Mouse (Mus musculus): Measurements from ENCODE around the gene Tbl1xr1.

Gene Tbl1xr1

GRCm38 (mm10) chr3:22090431-22091265 lies 14.2 kb downstream of the Tbl1xr1 start:
- DNase-seq = no peak

GRCm38 (mm10) chr3:22091266-22091550 lies 14.8 kb downstream of the Tbl1xr1 start:
- DNase-seq = no peak

- no peak for DNase-seq
These were observed 15.2 kb downstream of the Tbl1xr1 start for GRCm38 (mm10) chr3:22091681-22092080.

GRCm38 (mm10) chr3:22092784-22093183 lies 16.3 kb downstream of the Tbl1xr1 start:
- no peak for DNase-seq

GRCm38 (mm10) chr3:22103986-22104515 lies 27.6 kb downstream of the Tbl1xr1 start:
- no peak for DNase-seq

GRCm38 (mm10) chr3:22105471-22105870 lies 29.0 kb downstream of the Tbl1xr1 start:
- no peak for DNase-seq

GRCm38 (mm10) chr3:22108013-22108412 lies 31.6 kb downstream of the Tbl1xr1 start:
- no peak for DNase-seq

- DNase-seq = no peak
These were observed 33.2 kb downstream of the Tbl1xr1 start for GRCm38 (mm10) chr3:22109651-22110050.

GRCm38 (mm10) chr3:22113773-22114172 lies 37.3 kb downstream of the Tbl1xr1 start:
- no peak for DNase-seq

- no peak for DNase-seq
These were observed 38.8 kb downstream of the Tbl1xr1 start for GRCm38 (mm10) chr3:22115221-22115620.

GRCm38 (mm10) chr3:22115678-22116077 lies 39.2 kb downstream of the Tbl1xr1 start:
- no peak for DNase-seq

GRCm38 (mm10) chr3:22116188-22116587 lies 39.7 kb downstream of the Tbl1xr1 start:
- no peak for DNase-seq

GRCm38 (mm10) chr3:22121741-22122140 lies 45.3 kb downstream of the Tbl1xr1 start:
- DNase-seq = no peak

GRCm38 (mm10) chr3:22123145-22123544 lies 46.7 kb downstream of the Tbl1xr1 start:
- no peak for DNase-seq

GRCm38 (mm10) chr3:22126251-22126826 lies 49.9 kb downstream of the Tbl1xr1 start:
- no peak for DNase-seq

GRCm38 (mm10) chr3:22131277-22131676 lies 54.8 kb downstream of the Tbl1xr1 start:
- no peak for DNase-seq

- DNase-seq = no peak
These were observed 57.2 kb downstream of the Tbl1xr1 start for GRCm38 (mm10) chr3:22133626-22134025.

- no peak for DNase-seq
These were observed 61.5 kb downstream of the Tbl1xr1 start for GRCm38 (mm10) chr3:22137793-22138579.

GRCm38 (mm10) chr3:22138580-22139099 lies 62.2 kb downstream of the Tbl1xr1 start:
- DNase-seq = no peak

GRCm38 (mm10) chr3:22140111-22140658 lies 63.7 kb downstream of the Tbl1xr1 start:
- DNase-seq = no peak

GRCm38 (mm10) chr3:22141984-22142719 lies 65.7 kb downstream of the Tbl1xr1 start:
- no peak for DNase-seq
